In the genomic region with DNA sequence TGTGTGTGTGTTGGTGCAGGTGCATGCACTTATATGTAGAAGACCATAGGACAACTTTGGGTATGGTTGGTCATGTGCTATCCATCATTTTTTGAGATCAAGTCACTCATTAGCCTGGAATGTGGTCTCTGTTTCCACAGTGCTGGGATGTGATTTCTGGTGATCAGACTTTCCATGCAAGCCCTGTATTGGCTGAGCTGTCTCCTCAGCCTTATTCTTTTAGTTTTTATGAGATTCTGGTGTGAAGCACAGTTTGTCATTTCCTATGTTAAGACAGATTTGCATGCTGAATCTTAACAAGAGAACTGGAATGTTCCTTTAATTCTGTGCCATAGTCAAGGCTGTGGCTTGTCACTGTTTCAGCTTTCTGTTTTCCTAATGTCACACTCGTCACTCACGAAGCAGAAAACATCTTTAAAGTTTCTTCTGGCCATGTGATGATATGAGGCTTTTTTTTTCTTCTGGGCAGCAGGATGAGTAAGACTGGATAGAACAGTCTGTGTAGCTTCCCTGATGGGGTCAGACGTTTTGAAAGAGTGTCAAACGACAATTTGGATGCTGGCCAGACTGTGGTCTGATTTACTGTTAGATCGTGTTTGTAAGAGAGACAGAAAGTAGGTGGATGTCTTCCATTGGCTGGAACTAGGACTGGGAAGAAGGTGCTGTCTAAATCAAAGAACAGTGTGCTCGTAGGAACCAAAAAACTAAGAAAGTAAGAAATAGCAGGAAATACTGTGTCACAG, we compare ENCODE assay signal across 13 mouse cellular contexts. TPM values are rescaled to one million over a fixed set of nuclear protein-coding genes. Genes with fewer than 3 reads are reported as not detected.
DNase-seq lines count a peak whose midpoint lies in the region; ATAC-seq and TF ChIP-seq lines count a peak whose summit lies in the region.
"Had no signal": no experiment of that assay in that cellular context is flagged by ENCODE, and none has a peak within 500 bp of the region (broad histone marks: within the 10 kb centered on the region; RNA-seq: fewer than 3 reads in every experiment).

No protein-coding gene starts in this region.

- no peaks in the 10 kb centered on the region for H3K27me3 ChIP-seq in lung, embryonic 16.5 days (ENCODE audit: control insufficient read depth, insufficient read depth, low read depth, low read length)
- no peaks in the 10 kb centered on the region for H3K27me3 ChIP-seq in liver, postnatal 0 days (ENCODE audit: insufficient read depth, low read length)
- H3K27me3 ChIP-seq: embryonic facial prominence, embryonic 12.5 days; heart, embryonic 13.5 days had no signal

- peaks cover 17% of the 10 kb centered on the region; the same call in 1 of the 2 replicates for H3K4me1 ChIP-seq in lung, embryonic 16.5 days (replicated peaks; ENCODE audit: control insufficient read depth, insufficient read depth, low read length)
- no peaks in the 10 kb centered on the region for H3K4me1 ChIP-seq in liver, postnatal 0 days (ENCODE audit: insufficient read depth)
- H3K4me1 ChIP-seq: embryonic facial prominence, embryonic 12.5 days; heart, embryonic 13.5 days; hindbrain, embryonic 10.5 days had no signal

- no peak for DNase-seq in frontal cortex, postnatal 14 days (ENCODE audit: low spot score in 2 of 2)
- no peak for DNase-seq in lung, postnatal 36 days
- DNase-seq in adipocyte (ENCODE audit: low spot score): peak; percentile 34
- DNase-seq in lung, postnatal 4 days: peak; percentile 40 to 62
- no peak for DNase-seq in liver, postnatal 0 days

- H3K27ac ChIP-seq in lung, embryonic 16.5 days (ENCODE audit: low read length): peak overlapping the region; percentile 31; the same call in 1 of the 2 replicates
- no peak overlapping the region for H3K27ac ChIP-seq in liver, postnatal 0 days (ENCODE audit: low read depth)
- H3K27ac ChIP-seq: embryonic facial prominence, embryonic 12.5 days; heart, embryonic 13.5 days; hindbrain, embryonic 10.5 days; left cerebral cortex, adult 2 months had no signal

- H3K36me3 ChIP-seq in lung, embryonic 16.5 days (ENCODE audit: control insufficient read depth, insufficient read depth, low read length): no peaks in the 10 kb centered on the region
- H3K36me3 ChIP-seq in liver, postnatal 0 days (replicated peaks; ENCODE audit: insufficient read depth, low read length): no peaks in the 10 kb centered on the region
- H3K36me3 ChIP-seq: embryonic facial prominence, embryonic 12.5 days; hindbrain, embryonic 10.5 days had no signal

- ATAC-seq in frontal cortex, adult (ENCODE audit: low TSS enrichment): peak; percentile 66; the same call in 1 of the 2 replicates
- peak; percentile 84 for ATAC-seq in lung, embryonic 16.5 days (ENCODE audit: low read depth)
- no peak for ATAC-seq in liver, postnatal 0 days
- ATAC-seq: midbrain, embryonic 16.5 days had no signal

- no peak for TF ChIP-seq CTCF in liver, postnatal 0 days (IDR thresholded peaks at IDR 0.05; ENCODE audit: low read depth)

- no peak overlapping the region for H3K4me2 ChIP-seq in lung, embryonic 16.5 days (ENCODE audit: low read depth, low read length)
- no peak overlapping the region for H3K4me2 ChIP-seq in liver, postnatal 0 days (ENCODE audit: low read depth, low read length)
- H3K4me2 ChIP-seq: embryonic facial prominence, embryonic 12.5 days; heart, embryonic 13.5 days had no signal

- WGBS in lung, embryonic 16.5 days: 30% methylated on average over 6 of the region's 6 CpGs
- 55% methylated on average over 6 of the region's 6 CpGs for WGBS in liver, postnatal 0 days (ENCODE audit: insufficient replicate concordance)

- no peak overlapping the region for H3K4me3 ChIP-seq in lung, embryonic 16.5 days (ENCODE audit: low read length)
- no peak overlapping the region for H3K4me3 ChIP-seq in liver, postnatal 0 days (ENCODE audit: low read depth, low read length)
- H3K4me3 ChIP-seq: embryonic facial prominence, embryonic 12.5 days; heart, embryonic 13.5 days; hindbrain, embryonic 10.5 days; left cerebral cortex, adult 2 months had no signal

- no peak overlapping the region for H3K9ac ChIP-seq in lung, embryonic 16.5 days (ENCODE audit: low read length)
- no peak overlapping the region for H3K9ac ChIP-seq in liver, postnatal 0 days (replicated peaks)
- H3K9ac ChIP-seq: embryonic facial prominence, embryonic 12.5 days; heart, embryonic 13.5 days had no signal

- no peaks in the 10 kb centered on the region for H3K9me3 ChIP-seq in lung, embryonic 16.5 days (ENCODE audit: control insufficient read depth, low read length)
- H3K9me3 ChIP-seq in liver, postnatal 0 days (ENCODE audit: low read length): no peaks in the 10 kb centered on the region
- H3K9me3 ChIP-seq: embryonic facial prominence, embryonic 12.5 days; heart, embryonic 13.5 days; hindbrain, embryonic 10.5 days had no signal

- TF ChIP-seq EP300 in liver, postnatal 0 days (IDR thresholded peaks at IDR 0.05; ENCODE audit: low read depth): no peak

RNA-seq across cellular contexts. Expression of a gene that starts 20.1 kb away (rescaled TPM):
- polyA plus RNA-seq in lung, embryonic 16.5 days (2015; fragmentation: Nextera tagmentation; extraction: Ambion mirVana): 134 and 139 TPM in 2 replicates
- 59.7 and 60.5 TPM in 2 replicates for polyA plus RNA-seq in liver, postnatal 0 days (2015; fragmentation: Nextera tagmentation; extraction: Ambion mirVana)

RNA-seq across cellular contexts. Expression of a gene that starts 23.4 kb away (rescaled TPM):
- 11.8 and 13.8 TPM in 2 replicates for polyA plus RNA-seq in lung, embryonic 16.5 days (2015; fragmentation: Nextera tagmentation; extraction: Ambion mirVana)
- polyA plus RNA-seq in liver, postnatal 0 days (2015; fragmentation: Nextera tagmentation; extraction: Ambion mirVana): 2.2 and 2.5 TPM in 2 replicates

RNA-seq across cellular contexts. Expression of a gene that starts 32.1 kb away (rescaled TPM):
- polyA plus RNA-seq in lung, embryonic 16.5 days (2015; fragmentation: Nextera tagmentation; extraction: Ambion mirVana): 1.0 TPM in 1 of 2 replicates, not detected in the other
- not detected in 2 replicates for polyA plus RNA-seq in liver, postnatal 0 days (2015; fragmentation: Nextera tagmentation; extraction: Ambion mirVana)
- polyA plus RNA-seq: frontal cortex, adult 2 months had no signal

Comparison
In these comparisons a context has a peak if more than half of its experiments do, and no peak if none do; other contexts are left out.
1. DNase-seq: peak in adipocyte (single experiment) and lung, postnatal 4 days (2 of 2); none in frontal cortex, postnatal 14 days (0 of 2), lung, postnatal 36 days (single experiment) and liver, postnatal 0 days (single experiment).